Mouse (Mus musculus) T-helper 2 cell (primary cell): ENCODE measurements around the gene Cenps.
"Not testable (repeated sequence)": the region's sequence is repeated elsewhere in the genome, so short reads cannot be mapped to it uniquely, and the experiment has no call there.

Experiments
- in situ Hi-C: fragments of 300-600 bp; cut with MboI, MseI; formaldehyde crosslinking; loops from one replicate; pipeline ENCODE4 v1.15.1; 2025; ENCODE audit warnings: high pct_unique_total_duplicates

Cenps gene

DNA sequence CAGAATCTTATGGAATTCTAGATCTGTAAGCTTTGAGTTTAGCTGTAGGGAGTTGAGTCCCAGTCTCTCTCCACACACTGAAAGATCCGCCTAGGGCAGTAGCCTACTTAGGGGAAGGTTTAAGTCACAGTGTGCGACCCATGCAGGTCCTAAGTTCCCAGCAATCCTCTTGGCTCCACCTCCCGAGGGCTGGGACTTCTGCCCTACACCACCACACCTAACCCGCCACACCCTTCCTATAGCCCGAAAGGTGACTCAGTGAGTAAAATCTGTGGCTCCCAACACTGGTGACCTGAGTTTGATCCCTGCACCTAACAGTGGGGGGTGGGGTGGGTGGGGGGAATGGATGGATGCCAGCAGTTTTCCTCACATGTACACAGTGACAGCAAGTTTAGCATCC is 14.0 kb downstream of the Cenps start:
- in situ Hi-C loops = no loop called here

DNA sequence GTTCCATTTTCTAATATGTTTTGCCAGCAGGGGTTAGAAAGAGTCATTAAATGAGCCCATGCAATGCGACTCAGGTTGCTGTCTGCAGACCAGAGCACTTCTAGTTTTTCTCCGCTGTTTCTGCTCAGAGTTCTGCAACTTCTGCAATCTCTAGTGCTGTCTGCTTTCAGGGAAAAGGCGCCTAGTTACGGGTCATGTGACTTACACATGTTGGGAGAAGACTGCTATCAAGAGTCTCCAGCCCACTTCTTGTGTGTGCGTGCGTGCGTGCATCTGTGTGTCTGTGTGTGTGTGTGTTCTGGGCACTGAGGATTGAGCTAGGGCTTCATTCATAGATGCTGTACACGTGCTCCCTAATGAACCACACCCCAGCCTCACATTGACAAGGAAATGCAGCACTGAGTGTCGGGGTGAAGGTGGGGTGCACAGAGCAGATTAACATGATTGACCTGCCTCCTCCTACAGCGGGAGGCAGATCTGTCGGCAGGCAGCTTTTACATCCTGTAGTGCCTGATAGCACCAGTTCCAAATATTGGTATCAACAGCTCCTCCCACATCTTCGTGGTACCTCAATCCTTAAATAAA is 17.4 kb downstream of the Cenps start:
- in situ Hi-C loops = not testable (repeated sequence)

DNA sequence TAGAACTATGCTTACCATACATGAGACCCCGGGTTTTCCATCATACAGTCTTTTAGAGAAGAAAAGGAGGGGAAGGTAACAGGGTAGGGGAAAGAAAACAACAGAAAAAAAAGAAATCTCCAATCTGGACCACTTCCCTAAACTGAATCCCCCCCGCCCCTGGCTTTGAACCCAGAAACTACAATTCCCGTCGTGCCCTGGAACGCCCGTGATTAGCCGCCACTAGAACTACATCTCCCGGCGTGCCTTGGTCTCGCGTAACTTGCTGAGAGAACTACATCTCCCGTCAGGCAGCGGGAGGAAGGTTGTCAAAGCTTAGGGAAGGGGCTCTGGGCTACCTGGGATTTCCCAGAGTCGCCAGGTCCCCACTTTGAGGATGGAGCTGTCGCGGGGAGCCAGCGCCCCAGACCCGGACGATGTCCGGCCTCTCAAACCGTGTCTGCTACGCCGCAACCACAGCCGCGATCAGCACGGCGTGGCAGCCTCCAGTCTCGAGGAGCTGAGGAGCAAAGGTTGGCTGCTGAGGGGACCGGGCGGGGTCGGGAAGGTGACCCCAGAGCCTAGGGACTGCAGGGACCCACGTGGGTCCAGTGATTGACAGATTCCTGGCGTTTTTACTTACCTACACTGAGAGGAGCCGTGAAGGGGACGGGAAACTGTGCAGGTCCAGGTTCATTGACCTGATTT is 33.4 kb downstream of the Cenps start, which contains the start of gene Dffa:
Gene Dffa, plus strand, starts transcription at position 272 of the 687 bp plus-strand sequence.
- in situ Hi-C loops = no loop called here

DNA sequence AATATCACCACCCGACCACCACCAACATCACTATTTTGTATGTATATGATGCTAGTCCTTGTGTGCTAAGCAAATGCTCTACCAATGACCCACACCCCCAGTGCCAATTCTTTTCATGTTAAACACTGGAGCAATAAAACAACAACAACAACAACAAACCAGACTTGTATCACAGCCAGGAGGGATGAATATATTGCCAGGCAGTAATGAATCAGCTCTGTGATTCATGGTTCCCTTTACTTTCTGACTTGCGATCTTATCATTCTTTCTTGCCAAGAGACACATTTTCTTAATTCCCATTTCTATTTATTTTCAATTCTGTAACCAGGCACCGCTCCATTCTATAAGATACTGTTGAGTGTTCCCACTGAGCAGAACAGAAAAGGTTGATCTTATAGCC is 36.0 kb downstream of the Cenps start:
- in situ Hi-C loops = no loop called here

DNA sequence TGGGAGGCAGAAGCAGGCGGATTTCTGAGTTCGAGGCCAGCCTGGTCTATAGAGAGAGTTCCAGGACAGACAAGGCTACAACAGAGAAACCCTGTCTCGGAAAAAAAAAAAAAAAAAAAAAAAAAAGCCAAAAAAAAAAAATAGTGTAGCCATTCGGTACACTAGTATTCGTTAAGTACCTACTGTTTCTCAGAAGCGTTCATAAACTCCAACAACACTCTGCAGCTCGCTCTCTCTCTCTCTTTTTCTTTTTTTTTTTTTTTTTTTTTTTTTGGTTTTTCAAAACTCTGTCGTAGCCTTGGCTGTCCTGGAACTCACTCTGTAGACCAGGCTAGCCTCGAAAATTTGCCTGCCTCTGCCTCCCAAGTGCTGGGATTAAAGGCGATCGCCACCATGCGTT is 37.0 kb downstream of the Cenps start:
- in situ Hi-C loops = not testable (repeated sequence)

DNA sequence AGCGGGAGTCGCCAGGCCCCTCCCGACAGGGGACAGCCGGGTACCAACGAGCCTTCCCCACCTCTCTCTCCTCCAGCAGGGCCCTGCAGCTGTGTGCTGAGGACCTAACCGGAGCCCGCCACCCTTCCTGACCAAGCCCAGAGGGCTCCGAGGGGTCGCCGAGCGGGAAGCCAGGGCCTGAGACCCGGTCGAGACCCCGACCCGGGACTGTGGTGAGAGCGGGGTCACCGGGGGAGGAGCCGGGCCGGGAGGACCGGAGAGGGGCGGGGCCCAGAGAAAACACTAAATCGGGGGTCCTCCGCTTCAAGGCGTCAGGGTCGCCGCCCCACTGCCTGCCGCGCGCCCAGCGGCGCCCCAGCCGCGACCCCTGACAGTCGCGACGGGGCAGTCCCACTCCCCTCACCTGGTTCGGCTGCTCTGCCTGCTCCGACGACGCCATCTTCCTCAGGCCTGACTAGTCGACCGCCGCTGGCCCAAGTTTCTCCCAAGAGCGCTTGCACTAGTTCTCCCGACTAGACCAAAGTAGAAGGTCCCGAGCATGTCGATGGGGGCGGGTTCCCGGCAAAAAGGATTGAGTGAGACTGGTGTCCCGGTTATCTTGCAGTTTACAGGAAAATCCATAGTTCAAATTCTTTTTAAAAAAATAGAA is 37.9 kb downstream of the Cenps start, which contains the start of gene Pex14:
Gene Pex14, minus strand, starts transcription at position 508 of the 649 bp plus-strand sequence.
- in situ Hi-C loops = no loop called here

DNA sequence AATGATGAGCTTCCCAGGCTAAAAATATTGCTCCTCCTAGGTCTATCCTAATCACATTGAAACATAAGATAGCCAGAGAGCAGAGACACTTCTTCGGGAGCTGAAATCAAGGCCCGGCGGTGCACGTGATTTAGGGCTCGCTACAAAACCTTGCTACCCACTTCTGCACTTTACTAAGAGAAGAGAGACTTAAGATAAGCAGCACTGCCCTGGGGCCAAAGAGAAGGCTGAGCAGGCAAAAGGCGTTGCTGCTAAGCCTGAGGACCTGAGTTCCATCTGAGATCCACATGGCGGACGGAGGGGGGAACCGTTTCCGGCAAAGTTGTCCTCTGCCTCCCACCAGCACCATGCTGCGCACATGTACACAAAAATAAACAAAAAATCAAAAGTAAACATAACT is 38.9 kb downstream of the Cenps start:
- in situ Hi-C loops = no loop called here

DNA sequence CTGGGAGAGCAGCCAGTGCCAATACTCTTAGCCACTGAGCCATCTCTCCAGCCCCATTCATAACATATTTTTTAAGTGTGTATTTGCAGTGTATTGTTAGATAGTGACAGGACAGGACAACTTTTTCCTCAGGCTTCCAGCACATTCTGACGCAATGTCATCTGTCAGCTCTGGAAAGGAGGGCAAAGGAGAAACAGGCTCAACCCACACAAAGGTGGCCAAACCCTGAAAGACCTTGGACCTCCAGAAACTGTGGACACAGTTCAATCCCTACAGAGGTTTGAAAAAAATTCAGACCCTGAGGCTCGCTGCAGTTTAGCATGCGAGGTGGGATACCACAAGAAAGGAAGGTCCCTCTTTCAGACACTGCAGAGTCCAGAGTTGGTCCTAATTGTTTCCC is 39.5 kb downstream of the Cenps start:
- in situ Hi-C loops = no loop called here

DNA sequence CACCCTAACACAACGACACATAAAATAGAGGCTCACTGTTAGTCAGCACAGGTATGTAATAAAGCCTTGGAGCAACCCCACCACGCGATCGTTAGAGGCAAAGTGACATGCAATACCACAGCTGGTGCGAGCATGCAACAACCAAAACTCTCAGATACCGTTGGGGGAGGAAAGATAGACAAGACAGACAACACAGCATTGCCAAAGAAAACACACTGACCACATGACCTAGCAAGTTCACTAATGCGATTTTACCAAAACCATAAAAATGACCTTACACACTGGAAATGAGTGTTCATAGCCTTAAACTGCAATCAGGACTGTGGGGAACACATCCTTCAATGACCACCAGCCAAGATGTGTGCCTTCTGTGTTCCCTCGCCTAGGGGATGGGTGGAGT is 46.1 kb downstream of the Cenps start:
- in situ Hi-C loops = no loop called here

DNA sequence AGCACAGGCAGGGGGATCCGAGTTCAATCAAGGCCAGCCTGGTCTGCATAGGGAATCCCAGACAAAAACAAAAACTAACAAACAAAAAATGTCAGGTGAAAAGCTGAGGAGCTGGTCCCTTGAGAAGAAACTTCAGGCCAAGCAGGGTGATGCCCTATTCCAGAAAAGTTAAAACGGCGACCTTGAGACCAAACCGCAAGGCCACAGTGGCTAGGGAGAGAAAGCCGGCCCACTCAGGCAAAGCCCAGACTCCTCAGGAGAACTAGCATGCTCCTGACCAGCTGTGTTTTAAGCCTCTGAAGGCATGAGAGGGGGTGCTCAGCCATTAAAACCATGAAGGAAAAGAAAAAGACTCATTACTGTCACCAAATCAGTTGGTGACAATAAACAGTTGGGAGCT is 52.0 kb downstream of the Cenps start:
- in situ Hi-C loops = no loop called here

DNA sequence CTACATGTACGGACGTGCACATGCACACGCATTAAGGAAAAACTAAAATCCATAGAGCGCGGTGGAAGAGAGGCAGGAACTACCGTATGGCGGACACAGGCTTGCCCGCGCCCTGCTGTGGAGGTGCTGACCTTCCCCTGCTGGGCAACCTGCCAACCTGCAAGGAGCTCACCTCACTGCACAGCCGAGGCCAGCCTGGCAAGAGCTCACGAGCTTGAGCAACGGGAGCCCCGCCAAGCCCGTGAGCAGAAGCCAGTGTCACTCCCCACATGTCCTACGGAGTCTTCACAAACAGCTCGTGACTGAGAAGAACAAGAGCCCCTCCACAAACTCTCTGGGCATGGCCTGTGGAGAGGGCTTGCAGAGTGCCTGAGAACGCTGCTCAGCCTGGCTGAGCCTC is 55.9 kb downstream of the Cenps start:
- in situ Hi-C loops = no loop called here

DNA sequence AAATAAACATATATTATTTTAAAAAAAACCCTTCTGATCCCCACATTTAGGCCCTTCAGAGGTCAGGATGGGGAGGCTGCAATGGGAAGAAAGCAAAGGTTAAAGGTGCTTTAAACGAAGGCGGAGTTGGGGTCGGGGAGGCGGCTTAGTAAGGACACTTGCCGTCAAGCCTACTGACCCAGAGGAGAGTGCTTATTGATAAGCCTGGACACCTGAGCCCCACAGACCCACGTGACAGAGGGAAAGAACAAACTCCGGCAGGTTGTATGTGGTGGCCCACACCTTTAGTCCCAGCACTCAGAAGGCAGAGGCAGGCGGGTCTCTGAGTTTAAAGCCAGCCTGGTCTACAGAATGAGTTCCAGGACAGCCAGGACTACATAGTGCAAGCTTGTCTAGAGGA is 57.3 kb downstream of the Cenps start:
- in situ Hi-C loops = no loop called here

DNA sequence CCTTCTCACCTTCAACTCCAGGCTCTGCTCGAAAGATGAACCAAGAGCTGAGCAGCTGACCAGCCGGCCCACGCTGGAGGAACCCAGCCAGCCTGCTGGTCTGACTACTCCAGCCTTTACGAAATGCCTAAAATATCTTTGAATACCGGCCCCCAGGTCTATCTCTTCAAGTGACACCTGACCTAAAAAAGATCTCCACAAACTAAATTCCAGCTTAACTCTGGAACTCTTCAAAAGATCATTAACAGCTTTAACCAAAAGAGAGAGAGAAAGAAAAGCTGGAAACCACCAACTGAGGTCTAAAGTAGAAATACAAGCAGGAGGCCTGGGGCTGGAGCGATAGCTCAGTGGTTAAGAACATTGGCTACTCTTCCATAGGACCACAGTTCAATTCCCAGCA is 57.8 kb downstream of the Cenps start:
- in situ Hi-C loops = loop anchor here (10.0 kb wide), 1 partner anchor 335 kb away; no protein-coding TSS in a partner anchor

DNA sequence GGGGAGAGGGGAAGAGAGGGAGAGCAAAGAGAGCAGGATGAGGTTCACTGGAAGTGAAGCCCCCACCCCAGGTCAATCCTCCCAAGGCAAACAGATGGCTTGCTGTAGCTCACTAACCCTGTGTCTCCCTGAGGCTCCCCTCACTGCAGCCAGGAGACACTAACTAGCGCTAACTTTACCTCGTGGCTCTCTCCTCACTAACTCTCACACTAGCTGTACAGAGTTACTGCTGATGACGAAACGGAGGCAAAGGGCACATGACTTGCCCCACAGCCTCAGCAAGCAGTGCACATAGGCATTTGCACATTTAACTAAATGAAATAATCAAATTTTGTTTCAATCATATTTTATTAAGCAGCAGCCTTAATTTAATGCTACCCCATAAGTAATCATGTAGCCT is 59.2 kb downstream of the Cenps start:
- in situ Hi-C loops = loop anchor here (10.0 kb wide), 1 partner anchor 333 kb away; no protein-coding TSS in a partner anchor
